Mouse (Mus musculus) thymus, adult 2 months (tissue): ENCODE results near the gene Siglec1.

Source experiments
- CTCF ChIP-seq: fragments of 200-500 bp; IDR thresholded peaks from 2 replicates; pipeline ENCODE4 v1.5.1; 2012; ENCODE audit warnings: mild to moderate bottlenecking, control low read depth, low read length, moderate library complexity, borderline replicate concordance; ENCODE audit not compliant: control insufficient read depth, poor library complexity, insufficient read depth; ENCODE audit errors: extremely low read depth
- POLR2A ChIP-seq: fragments of 200-500 bp; IDR thresholded peaks from 2 replicates; pipeline ENCODE4 v1.6.1; 2012; ENCODE audit warnings: mild to moderate bottlenecking, low read length, control low read depth, moderate library complexity; ENCODE audit not compliant: control insufficient read depth, poor library complexity, insufficient read depth; ENCODE audit errors: extremely low read depth

GRCm38 (mm10) chr2:131059781-131060540, 26.6 kb downstream of the Siglec1 start:
- TF ChIP-seq CTCF (no peak), POLR2A (no peak)
